Mouse (Mus musculus) testis, adult 2 months (tissue): ENCODE results near the gene Pkdcc.

Experiments used
- CTCF ChIP-seq: fragments of 200-500 bp; IDR thresholded peaks from 2 replicates; pipeline ENCODE4 v1.5.1; 2012; ENCODE audit warnings: low read depth, mild to moderate bottlenecking, inconsistent platforms, low read length, moderate library complexity; ENCODE audit not compliant: control insufficient read depth, insufficient read depth, insufficient replicate concordance
- POLR2A ChIP-seq: fragments of 200-500 bp; IDR thresholded peaks from 2 replicates; pipeline ENCODE4 v1.6.1; 2012; ENCODE audit warnings: low read depth, mild to moderate bottlenecking, inconsistent platforms, low read length, moderate library complexity; ENCODE audit not compliant: control insufficient read depth

- TF ChIP-seq CTCF (no peak), POLR2A (0 out of 2 replicates have a peak, but pooled peaks have one; percentile 14)
Measured at GRCm38 (mm10) chr17:83231357-83231756, 16.3 kb downstream of the Pkdcc start.
